Mouse (Mus musculus) liver, embryonic 14.5 days (tissue): Measurements from ENCODE around the gene Gm21671. TPM values are rescaled to one million over a fixed set of nuclear protein-coding genes. Genes with fewer than 3 reads are reported as not detected.

Experiments
- polyA plus RNA-seq, 2 experiments: library from polyadenylated mRNA; depleted of rRNA in 1 of 2; stranded (reverse) in 1 of 2; unstranded in 1 of 2; fragments of >200 nt; fragmentation: Nextera tagmentation in 1 of 2; extraction: Ambion mirVana in 1 of 2; gene quantifications; 2 replicates each; pipeline versions ENCODE4 v1.2.1 to v1.2.3; 2012 to 2014

Gm21671 gene
- polyA plus RNA-seq, 2 experiments = not detected

Other genes starting within 250 kb of the Gm21671 start
- gene Xrcc2, start 248.6 kb downstream of the Gm21671 start, polyA plus RNA-seq (2012; rRNA removed) = 4.0 and 4.5 TPM in 2 replicates
- 1.7 and 1.8 TPM in 2 replicates for gene Xrcc2, start 248.6 kb downstream of the Gm21671 start, polyA plus RNA-seq (2014; fragmentation: Nextera tagmentation; extraction: Ambion mirVana)
- 0.16 and 0.22 TPM in 2 replicates for gene Actr3b, start 194.4 kb downstream of the Gm21671 start, polyA plus RNA-seq (2012; rRNA removed)
- 0.56 and 0.71 TPM in 2 replicates for gene Actr3b, start 194.4 kb downstream of the Gm21671 start, polyA plus RNA-seq (2014; fragmentation: Nextera tagmentation; extraction: Ambion mirVana)
- not detected in 2 replicates for gene Gm21663, start 12.0 kb downstream of the Gm21671 start, polyA plus RNA-seq (2012; rRNA removed)
- not detected in 2 replicates for gene Gm21663, start 12.0 kb downstream of the Gm21671 start, polyA plus RNA-seq (2014; fragmentation: Nextera tagmentation; extraction: Ambion mirVana)
- not detected in 2 replicates for gene Gm21680, start 18.2 kb upstream of the Gm21671 start, polyA plus RNA-seq (2012; rRNA removed)
- gene Gm21680, start 18.2 kb upstream of the Gm21671 start, polyA plus RNA-seq (2014; fragmentation: Nextera tagmentation; extraction: Ambion mirVana) = not detected in 2 replicates
- not detected in 2 replicates for gene Gm21698, start 34.2 kb upstream of the Gm21671 start, polyA plus RNA-seq (2012; rRNA removed)
- not detected in 2 replicates for gene Gm21698, start 34.2 kb upstream of the Gm21671 start, polyA plus RNA-seq (2014; fragmentation: Nextera tagmentation; extraction: Ambion mirVana)
- gene Gm1979, start 50.4 kb upstream of the Gm21671 start, polyA plus RNA-seq (2012; rRNA removed) = not detected in 2 replicates
- not detected in 2 replicates for gene Gm1979, start 50.4 kb upstream of the Gm21671 start, polyA plus RNA-seq (2014; fragmentation: Nextera tagmentation; extraction: Ambion mirVana)
- not detected in 2 replicates for gene Gm5862, start 68.5 kb upstream of the Gm21671 start, polyA plus RNA-seq (2012; rRNA removed)
- not detected in 2 replicates for gene Gm5862, start 68.5 kb upstream of the Gm21671 start, polyA plus RNA-seq (2014; fragmentation: Nextera tagmentation; extraction: Ambion mirVana)
- not detected in 2 replicates for gene Speer4a, start 85.1 kb upstream of the Gm21671 start, polyA plus RNA-seq (2012; rRNA removed)
- not detected in 2 replicates for gene Speer4a, start 85.1 kb upstream of the Gm21671 start, polyA plus RNA-seq (2014; fragmentation: Nextera tagmentation; extraction: Ambion mirVana)
- gene Gm7347, start 104.2 kb upstream of the Gm21671 start, polyA plus RNA-seq (2012; rRNA removed) = not detected in 2 replicates
- not detected in 2 replicates for gene Gm7347, start 104.2 kb upstream of the Gm21671 start, polyA plus RNA-seq (2014; fragmentation: Nextera tagmentation; extraction: Ambion mirVana)
- gene Gm10471, start 134.9 kb upstream of the Gm21671 start, polyA plus RNA-seq (2012; rRNA removed) = not detected in 2 replicates
- gene Gm10471, start 134.9 kb upstream of the Gm21671 start, polyA plus RNA-seq (2014; fragmentation: Nextera tagmentation; extraction: Ambion mirVana) = not detected in 2 replicates
- not detected in 2 replicates for gene 5031410I06Rik, start 150.9 kb upstream of the Gm21671 start, polyA plus RNA-seq (2012; rRNA removed)
- not detected in 2 replicates for gene 5031410I06Rik, start 150.9 kb upstream of the Gm21671 start, polyA plus RNA-seq (2014; fragmentation: Nextera tagmentation; extraction: Ambion mirVana)
- gene Gm10220, start 167.0 kb upstream of the Gm21671 start, polyA plus RNA-seq (2012; rRNA removed) = not detected in 2 replicates
- not detected in 2 replicates for gene Gm10220, start 167.0 kb upstream of the Gm21671 start, polyA plus RNA-seq (2014; fragmentation: Nextera tagmentation; extraction: Ambion mirVana)